Mouse (Mus musculus): ENCODE results near the gene Slc44a5.
"Not testable (repeated sequence)": the region's sequence is repeated elsewhere in the genome, so short reads cannot be mapped to it uniquely, and the experiment has no call there.

Slc44a5 gene

DNA sequence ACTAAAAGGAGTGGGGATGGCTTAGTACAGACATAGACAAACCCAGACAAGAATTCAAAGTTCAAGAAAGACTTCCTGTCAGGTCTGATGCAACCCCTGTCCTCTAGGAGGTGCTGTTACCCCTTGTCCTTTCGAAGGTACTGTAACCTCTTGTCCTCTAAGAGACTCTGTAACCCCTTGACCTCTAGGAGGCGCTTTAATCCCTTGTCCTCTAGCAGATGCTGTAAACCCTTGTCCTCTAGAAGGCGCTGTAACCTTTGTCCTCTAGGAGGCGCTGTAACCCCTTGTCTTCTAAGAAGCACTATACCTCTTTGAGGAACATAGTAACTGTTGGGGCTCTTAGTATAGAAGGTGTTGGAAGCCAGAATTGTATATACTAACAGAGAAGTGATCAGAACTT lies 4.7 kb upstream of the Slc44a5 start:
- peak; percentile 86 for DNase-seq (ENCODE audit: low read depth, low spot score)

DNA sequence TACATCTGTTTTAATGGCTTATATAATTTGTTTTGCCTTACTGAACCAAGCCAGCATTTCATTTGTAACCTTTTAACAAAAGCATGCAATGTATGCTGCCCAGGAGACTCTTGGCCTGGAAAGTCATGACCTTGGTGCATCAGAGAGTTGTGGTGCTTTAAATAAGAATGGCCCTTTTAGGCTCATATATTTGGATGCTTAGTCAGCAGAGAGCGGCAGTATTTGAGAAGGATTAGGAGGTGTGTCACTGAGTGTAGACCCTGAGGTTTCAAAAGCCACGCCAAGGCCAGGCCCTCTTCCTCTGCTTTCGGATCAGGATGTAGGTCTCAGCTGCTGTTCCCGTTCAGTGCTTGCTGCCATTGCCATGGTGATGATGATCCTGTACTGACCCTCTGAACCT lies 3.8 kb upstream of the Slc44a5 start:
- no peak for DNase-seq (ENCODE audit: low read depth, low spot score)

DNA sequence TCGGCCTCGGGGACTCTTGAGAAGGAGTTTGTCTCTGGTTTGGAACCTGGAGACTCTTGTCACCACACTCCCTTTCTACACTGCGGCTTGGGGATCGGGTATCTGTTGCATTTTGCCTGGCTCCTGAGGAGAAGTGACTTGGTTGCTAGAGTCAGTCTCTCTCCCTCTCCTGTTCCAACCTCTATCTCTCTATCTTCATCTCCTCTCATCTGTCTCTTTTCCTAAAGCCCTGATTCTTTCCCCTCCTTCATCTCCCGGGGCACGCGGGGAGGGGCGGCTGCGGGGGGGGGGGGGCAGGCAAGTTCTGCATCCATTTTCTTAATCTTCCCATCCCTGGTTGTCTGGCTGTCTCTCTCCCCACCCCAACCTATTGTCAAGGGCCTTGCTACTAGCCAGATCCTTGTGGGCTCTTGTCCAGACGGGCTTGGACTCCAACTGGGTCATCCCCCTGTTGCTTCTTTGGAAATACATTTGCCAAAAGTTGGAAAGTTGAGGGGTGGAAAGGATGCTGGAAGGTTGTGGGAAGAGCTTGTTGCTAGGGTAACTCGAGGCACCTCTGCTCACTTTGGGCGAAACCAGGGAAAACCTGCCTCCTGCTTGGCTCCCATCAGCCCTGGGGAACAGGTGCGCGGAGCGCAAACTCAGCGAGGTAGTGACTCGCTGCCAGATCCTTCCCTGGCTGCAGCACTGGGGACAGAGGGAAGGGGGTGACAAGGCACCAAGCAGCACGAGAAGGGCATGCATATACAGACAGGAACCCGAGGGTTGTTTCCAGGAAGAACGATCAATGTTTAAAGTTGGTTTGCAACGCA lies 919 bp downstream of the Slc44a5 start:
- no peak for DNase-seq (ENCODE audit: low read depth, low spot score)

DNA sequence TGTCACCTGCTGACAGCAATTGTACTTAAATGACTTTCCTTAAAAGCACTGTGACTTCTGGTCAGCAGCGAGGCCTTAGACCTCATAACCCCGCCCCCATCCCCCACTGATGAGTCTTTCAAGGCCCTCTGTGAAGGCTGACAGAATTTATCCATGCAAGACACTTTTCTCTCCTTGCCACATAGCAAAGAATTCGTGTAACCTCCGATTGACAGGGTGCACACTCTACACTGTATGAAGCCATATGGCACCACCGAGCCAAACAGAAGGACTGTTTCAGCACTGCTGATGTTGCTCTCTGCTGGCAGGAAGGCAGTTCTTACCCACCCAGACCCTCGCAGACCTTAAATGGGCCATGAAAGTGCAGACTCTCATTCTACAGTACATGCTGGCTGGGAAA lies 1.8 kb downstream of the Slc44a5 start:
- DNase-seq (ENCODE audit: low read depth, low spot score) = no peak

DNA sequence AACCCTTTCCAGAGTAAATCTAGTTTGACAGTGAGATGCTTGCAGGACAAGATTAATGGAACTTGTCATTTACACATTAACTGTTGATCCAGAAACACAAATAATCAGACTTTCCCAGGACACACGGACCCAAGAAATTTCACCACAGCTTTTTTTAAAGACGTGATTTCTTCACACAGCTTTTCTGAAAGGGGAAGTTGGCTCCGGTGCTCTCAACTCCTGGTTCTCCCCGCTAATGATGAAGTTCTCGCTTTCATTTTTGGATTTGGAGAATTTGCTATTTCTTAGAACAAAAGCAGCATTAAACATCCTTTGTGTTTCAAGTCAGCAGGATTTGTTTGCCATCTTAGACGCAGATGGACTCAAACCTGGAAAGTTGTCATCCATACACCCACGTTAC lies 2.6 kb downstream of the Slc44a5 start:
- DNase-seq (ENCODE audit: low read depth, low spot score) = peak; percentile 18

DNA sequence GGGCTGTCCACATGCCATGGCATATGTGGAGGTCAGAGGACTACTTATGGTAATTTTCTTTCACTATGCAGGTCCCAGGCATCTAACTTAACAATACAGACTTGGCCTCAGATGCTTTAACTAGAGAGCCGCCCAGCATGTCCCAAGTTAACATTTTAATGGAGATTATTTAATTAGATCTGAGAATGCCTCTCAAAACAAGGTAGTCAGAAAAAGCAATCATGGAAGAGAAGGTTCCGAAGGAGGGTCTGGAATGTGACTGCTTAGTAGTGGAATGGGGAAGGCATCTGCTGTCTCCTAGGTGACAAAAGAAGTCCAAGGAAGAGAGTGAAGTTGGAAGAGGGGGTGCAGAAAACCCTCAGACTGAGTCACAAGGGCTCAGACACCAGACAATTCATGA lies 7.4 kb downstream of the Slc44a5 start:
- DNase-seq (ENCODE audit: low read depth, low spot score) = no peak

DNA sequence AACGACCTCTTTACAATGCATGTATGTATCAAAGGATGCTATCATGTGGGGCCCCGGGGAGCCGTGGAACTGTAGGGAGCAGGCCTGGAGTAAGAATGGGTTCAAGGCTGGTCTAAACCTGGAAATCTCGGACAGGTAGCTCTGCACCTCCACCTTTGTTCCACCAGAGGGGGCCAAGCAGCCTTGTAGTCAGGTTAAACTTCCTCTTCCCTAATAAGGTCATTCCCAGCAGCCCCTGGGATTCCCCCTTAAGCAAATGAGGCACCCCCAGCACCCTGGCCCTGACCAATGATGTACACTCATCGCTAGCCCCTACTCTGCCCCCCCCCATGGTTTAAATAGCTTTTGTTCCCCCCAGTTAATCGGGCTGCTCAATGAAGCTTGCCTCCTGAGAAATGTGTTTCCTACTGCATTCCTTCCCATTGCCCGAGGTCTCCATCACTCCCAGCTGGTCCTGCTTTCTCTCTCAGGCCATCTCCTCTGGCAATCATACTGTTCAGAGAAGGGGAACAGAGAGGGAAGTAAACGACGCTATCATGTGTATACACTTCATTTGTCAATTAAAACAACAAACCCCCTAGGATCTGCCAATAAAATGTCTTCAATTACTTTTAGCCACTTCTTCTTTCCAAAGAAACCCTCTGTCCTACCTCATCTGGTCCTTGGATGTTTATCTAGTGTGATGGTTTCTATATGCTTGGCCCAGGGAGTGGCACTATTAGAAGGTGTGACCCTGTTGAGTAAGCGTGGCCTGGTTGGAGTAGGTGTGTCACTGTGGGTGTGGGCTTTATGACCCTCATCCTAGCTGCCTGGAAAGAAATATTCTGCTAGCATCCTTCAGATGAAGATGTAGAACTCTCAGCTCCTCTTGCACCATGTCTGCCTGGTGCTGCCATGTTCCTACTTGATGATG lies 11.4 kb downstream of the Slc44a5 start:
- DNase-seq (ENCODE audit: low read depth, low spot score) = peak; percentile 52

DNA sequence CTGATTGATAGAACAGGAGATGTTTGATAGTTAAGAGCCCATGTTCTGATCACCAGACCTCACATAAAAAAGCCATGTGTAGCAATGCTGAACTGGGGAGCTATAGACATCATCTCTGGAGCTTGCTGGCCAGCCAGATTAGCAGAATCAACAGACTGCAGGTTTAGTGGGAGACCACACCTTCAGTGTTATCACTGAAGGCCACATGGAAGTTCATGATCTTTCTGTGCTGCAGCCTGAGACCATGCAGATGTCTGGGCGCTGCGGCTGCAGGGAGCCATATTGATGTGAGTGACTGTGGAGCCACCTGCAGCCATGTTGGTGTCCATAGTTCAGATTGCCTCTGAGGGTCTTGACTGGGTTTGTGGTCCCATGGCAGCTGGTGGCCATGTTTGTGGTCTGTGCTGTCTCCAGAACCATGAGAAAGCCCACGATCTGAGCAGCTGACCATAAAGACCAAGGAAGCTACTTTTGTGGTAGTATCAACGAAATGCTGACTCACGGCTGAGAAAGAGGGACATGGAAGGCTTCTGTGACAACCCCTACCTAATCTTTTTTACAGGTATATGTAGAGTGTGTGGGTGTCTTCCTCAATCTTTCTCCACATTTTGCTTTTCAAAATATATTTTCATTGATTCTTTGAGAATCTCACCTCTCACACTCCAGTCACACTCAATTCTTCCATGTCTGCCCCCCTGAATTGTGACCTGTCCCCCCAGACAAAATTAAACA lies 26.7 kb downstream of the Slc44a5 start:
- DNase-seq (ENCODE audit: low read depth, low spot score) = no peak

DNA sequence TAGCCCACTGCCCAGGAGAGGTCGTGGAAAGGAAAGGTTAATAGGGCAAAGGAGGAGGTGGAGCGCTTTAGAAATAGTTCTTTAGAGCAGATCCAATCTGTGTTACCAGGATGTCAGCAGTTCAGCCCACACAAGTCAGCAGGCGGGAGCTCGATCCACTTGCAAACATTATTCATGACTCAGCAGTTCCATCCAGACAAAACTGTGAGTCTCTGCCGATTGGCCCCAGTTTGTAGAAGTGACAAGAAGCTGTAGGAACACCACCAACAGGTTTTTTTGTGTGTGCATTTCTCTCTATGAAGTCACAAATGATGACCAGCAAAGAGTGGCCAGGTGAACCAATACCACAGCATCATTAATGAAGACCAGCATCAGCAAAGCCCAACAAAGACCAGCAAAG lies 28.1 kb downstream of the Slc44a5 start:
- no peak for DNase-seq (ENCODE audit: low read depth, low spot score)

DNA sequence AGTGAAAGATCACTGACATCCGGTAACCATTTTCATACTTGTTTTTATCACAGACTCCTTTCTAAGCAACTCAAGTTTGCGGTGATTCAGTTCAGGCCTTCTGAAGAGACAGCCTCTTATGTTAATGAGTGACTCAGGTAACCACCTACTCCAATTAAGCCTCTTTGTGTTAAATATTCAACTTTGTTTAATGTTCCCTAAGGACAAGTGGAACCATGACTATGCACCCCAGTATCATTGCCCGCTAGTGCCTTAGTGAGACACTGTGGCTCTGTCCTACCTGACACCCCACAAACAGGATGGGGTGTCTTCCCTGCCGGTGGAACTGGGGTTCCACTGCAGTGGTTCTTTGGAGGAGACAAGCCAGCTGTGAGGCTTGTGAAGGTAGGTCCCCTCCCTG lies 73.6 kb downstream of the Slc44a5 start:
- DNase-seq (ENCODE audit: low read depth, low spot score) = no peak

DNA sequence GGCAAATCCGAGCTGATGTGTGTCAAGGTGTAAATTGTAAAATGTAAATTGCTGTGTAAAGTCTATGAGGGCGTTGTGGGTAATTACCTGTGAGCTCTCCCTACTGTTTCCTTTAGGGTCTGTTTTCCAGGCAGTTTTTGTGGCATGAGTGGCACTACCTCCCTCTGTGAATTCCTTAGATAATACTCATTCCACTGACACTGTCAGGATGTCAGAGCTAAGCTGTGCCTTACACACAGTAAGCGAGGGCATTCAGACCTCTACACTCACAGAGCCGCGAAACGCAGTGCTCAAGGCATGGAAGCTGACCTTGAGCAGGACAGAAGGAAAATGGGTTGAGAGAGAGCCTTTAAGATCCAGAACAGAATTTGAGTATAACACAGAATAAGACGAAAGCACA lies 80.1 kb downstream of the Slc44a5 start:
- no peak for DNase-seq (ENCODE audit: low read depth, low spot score)

DNA sequence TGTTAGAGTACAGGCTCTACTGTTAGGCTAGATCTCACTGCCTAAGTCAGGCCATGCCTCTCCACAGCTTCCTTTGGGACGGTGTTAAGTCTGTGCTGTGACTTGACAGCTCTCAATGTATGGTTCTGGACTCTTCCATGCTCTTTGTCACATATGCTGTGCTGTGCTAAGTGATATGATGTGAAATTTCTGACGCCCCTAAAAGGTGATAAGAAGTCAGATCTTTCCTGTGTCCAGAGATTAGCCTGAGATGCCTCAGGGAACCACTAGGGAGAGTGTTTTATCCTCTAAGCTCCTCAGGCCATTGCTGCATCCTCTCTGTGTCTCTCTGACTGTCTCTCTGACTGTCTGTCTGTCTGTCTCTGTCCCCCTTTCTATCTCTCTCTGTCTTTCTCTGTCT lies 84.2 kb downstream of the Slc44a5 start:
- DNase-seq (ENCODE audit: low read depth, low spot score) = no peak

DNA sequence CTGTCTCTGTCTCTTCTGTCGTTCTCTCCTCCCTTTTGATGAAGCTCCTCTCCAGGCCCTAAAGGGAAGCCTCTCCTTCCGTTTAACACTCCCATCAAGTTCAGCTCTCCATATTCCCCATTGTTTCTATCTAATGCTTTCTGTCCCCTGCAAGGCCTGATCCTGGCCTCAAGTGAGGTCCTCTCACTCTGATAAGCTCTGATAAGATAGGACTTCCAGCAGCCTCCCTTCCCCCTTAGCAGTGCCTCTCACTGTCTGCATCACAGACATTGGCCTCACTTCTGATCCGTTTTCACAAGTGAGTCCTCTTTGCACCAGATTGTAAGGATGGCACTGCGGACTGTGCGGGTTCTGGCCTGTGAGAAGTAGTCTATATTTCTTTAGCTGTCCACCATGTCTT lies 85.0 kb downstream of the Slc44a5 start:
- DNase-seq (ENCODE audit: low read depth, low spot score) = no peak

DNA sequence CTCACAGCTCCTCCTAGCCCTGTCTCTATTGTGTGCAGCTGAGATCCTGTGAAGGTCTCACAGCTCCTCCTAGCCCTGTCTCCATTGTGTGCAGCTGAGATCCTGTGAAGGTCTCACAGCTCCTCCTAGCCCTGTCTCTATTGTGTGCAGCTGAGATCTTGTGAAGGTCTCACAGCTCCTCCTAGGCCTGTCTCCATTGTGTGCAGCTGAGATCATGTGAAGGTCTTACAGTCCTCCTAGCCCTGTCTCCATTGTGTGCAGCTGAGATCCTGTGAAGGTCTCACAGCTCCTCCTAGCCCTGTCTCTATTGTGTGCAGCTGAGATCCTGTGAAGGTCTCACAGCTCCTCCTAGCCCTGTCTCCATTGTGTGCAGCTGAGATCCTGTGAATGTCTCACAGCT lies 98.8 kb downstream of the Slc44a5 start:
- DNase-seq (ENCODE audit: low read depth, low spot score) = not testable (repeated sequence)

DNA sequence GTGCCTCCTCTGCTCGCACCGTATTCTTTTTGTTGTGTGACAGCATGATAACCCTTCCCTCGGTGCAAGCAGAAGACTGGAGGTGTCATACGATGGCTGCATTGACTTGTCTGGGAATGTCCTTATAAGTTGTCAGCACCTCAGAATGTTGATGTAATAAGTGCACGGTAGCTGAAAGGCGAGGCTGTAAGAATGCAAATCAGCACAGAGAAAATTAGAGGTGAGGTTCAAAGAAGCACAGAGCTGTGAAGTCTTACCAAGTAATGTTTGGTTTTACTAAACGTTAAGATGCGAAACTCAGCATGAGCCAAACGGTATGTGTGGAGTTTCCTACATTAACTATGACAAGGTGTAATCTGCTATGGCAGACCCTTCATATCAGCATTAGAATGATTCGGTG lies 102.5 kb downstream of the Slc44a5 start:
- no peak for DNase-seq (ENCODE audit: low read depth, low spot score)

DNA sequence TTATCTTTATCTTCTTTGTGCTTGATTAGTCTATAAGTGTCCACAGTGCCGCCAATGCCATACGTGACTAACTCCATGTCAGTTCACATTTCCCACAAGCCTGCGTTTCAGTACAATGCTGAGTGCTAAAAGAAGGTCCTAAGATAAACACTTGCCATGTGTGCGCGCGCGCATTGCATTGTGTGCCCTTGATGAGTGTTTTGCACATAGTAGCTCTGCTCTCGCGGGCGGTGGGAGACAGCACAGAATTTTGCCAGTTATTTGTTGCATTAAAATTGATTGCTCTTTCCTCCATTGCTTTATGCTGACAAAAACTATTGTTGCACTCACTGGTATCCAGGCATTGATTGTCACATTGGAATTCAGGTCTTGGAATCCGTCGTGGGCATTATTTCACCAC lies 108.5 kb downstream of the Slc44a5 start:
- no peak for DNase-seq (ENCODE audit: low read depth, low spot score)

DNA sequence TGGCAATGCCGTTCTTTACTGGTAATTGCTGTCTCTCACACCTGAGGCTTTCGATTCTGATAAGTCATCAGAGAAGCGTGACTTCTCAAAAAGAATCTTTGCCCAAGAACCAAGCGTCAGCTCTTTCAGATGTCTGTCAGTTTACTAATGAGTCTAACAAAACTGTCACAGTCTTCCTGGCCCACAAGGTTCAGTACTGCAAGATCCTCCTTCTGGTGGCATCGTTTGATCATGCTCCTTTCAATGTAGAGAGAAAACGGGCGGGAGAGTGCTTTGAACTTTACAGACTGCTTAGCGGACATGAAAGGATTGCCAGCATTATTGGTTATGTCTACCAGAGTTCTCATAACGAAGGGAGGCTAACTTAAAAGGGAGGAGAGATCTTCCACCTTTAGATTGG lies 109.0 kb downstream of the Slc44a5 start:
- DNase-seq (ENCODE audit: low read depth, low spot score) = no peak

DNA sequence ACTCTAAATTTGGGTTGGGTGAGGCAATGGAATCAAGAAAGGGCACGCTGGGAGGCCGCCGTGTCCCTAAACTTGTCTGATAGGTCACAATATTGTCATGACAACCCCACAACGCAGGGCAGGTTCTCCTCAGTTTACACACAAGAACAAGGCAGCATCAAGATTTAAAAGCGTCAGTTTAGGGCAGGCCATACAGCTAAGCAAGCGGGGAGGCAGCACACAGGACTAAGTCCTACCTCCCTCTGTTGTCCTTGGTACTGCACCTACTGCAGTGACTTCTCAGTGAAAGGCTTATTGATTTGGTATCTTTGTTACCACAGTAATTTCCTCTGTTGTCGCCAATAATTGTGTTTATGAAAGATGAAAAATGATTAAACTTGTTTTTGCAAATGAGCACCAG lies 109.7 kb downstream of the Slc44a5 start:
- no peak for DNase-seq (ENCODE audit: low read depth, low spot score)

DNA sequence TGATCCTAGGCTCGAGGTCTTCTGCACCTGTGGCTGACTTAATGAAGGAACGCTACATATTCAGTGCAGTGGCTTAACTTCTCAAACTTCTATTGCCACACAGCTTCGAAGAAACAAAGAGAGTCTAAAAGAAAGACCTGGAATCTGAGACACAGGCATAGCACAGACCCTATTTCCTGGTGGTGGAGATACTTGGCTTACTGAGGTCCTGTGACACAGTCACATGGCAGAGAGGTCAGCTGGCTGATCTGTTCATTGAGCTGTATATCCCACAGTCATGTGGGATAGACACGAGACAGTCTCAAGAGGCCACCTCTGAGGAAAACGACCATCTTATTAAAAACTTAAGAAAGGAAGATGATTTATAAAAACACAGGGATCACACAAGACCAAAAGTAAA lies 116.8 kb downstream of the Slc44a5 start:
- DNase-seq (ENCODE audit: low read depth, low spot score) = no peak

DNA sequence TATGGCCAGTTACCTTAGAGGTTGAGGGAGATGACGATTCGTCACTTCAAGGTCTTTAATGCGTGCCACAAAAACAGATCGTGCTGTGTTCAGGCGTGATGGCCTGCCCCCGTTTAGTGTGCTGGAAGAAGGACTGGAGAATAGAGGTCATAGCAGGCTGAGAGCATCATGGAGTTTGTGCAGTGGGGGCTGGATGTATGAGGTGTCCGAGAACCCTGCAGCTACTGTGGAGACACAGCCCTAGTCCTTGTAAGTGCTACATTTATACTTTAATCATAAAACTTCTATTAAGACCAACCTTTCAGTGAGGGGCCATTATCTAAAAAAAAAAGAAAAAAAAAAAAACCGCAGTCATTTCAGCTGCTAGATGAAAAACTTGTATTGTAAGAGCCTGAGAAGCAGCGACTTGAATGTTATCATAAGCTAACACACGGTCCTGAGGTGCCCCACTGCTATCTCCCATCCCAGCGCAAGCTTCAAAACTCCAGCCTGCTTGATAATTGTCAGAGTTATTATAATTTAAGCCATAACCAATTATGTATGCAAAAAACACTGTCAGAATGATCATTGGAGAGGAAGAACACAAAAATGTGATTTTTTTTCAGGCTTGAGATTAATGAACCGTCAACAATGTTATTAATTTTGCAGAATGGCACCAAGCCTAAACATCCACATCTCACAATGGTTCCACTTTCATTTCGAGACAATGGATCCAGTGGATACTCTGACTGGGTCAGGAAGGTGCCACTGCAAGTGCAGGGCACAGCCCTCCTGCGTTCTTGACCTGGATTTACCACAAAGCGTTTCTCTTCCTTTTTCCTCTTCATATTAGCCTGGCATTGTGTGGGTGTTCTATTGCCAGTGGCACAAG lies 118.5 kb downstream of the Slc44a5 start:
- DNase-seq (ENCODE audit: low read depth, low spot score) = no peak

DNA sequence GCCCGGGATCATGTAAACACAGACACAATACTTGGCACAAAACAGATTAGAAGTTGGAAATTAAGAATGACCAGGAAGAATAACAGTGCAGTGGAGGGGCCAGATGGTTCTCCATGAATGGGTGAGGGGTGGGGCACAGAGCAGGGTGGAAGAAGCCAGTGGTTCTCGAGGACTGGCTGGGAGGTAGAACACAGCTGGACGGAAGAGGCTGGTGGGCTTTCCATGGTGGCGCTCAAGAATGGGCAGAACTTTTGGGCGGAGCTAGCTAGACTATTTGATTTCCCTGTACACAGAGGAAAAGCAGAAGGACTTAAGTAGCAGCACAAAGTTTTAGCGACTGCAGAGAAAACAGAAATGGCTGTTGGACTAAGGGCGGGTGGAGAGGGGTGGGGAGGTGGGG lies 119.2 kb downstream of the Slc44a5 start:
- no peak for DNase-seq (ENCODE audit: low read depth, low spot score)

All from A20 (cell line).